Mouse (Mus musculus) megakaryocyte progenitor cell, adult 5-6 weeks (primary cell): ENCODE results near the gene Tmem109. TPM values are rescaled to one million over a fixed set of nuclear protein-coding genes. Genes with fewer than 3 reads are reported as not detected.

Experiments used
- ATAC-seq: replicated peaks from 2 replicates; pipeline ENCODE4 v1.8.0; 2016; ENCODE audit warnings: mild to moderate bottlenecking, moderate TSS enrichment, inconsistent platforms; ENCODE audit not compliant: poor library complexity
- total RNA-seq, 2 experiments: library from RNA; stranded (forward) in 1 of 2; stranded (reverse) in 1 of 2; fragments of 157-497, 149-512 nt in 1 of 2; fragments of 200-1000 nt in 1 of 2; gene quantifications; 2 replicates each; pipeline versions ENCODE4 v1.2.3 to v1.2.4; 2015 to 2017

Gene Tmem109
- total RNA-seq, 2 experiments from 2014 or later: 16.5 to 17.8 TPM

DNA sequence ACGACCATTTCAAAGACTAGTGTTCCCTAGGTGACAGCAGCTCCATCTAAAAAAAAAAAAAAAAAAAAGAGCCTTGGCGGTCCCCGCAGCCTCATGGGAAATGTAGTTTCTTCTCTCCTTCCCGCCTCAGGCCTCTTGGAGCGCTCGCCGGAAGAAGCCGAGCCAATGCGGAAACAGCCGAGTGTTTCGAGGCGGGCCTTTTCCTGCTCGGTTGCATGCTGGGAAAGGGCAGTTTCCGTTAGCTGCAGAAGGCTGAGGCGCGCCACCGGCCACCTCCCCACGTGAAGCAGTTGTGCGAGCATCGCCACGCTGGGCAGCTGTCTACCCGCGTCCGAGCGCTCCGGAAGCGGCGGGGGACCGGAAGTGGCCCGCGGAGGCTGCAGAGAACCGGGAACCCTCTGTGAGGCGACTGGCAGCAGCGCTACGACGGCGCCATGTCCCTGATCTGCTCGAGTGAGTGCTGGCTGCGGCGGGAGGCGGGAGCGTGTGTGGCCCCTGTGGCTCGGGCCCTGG, 13.3 kb upstream of the Tmem109 start, which contains the start of gene Prpf19:
Gene Prpf19 (plus strand): TSS at position 216 of the 513 bp plus-strand sequence.
- ATAC-seq: peak; percentile 97

DNA sequence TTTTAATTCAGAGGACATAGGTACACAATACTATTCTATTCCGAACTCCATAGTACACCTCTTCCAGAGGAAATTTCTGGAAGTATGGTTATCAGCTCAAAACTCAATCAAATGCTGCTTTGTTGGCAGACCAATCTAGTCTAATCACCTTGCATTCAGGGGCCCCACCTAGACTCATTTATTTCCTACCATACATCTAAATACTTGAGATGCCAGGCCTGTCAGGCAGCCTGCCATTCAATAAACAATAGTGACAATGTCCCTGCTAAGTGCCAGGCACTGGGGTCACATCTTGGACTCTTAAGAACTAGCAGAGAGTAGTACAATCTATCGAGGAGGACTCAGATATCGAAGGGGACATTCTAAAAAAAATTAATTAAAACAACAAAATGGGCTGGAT, 10.4 kb upstream of the Tmem109 start:
- ATAC-seq: no peak

- ATAC-seq: no peak
These were observed 801 bp downstream of the Tmem109 start for GRCm38 (mm10) chr19:10880975-10881425.

GRCm38 (mm10) chr19:10880085-10880974, 1.5 kb downstream of the Tmem109 start:
- ATAC-seq: peak; percentile 88

- no peak for ATAC-seq
These were observed 3.5 kb downstream of the Tmem109 start for GRCm38 (mm10) chr19:10878201-10878837.

DNA sequence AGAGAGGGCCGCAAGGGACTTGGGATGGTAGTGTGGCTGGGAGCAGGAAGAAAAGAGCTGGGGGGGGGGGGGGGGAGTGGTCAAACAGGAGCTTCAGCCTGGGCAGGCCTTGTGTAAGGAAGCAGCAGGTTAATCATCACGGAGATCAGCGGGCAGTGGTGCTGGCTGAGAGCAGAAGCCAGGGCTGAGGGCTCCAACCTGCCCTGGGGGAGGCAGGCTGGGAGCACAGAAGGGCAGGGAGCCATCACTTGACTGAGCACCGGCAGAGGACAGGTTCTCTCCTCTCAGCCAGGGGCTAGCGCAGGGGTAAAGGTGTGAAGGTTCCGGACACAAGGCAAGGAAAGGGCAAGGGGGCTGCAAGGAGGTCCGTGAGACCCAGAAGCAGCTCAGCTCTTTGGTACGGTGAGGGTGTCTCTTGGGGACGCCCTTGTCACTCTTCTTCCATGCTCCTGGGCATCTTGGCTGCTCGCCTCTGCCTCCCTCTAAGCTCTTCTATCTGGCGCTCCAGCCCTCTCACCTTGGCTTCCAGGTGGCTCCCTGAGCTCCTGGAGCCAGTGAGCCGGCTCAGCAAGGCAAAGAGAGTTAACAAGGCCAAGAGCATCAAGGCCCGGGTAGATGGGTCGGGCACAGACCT, 10.4 kb downstream of the Tmem109 start:
- ATAC-seq: no peak

DNA sequence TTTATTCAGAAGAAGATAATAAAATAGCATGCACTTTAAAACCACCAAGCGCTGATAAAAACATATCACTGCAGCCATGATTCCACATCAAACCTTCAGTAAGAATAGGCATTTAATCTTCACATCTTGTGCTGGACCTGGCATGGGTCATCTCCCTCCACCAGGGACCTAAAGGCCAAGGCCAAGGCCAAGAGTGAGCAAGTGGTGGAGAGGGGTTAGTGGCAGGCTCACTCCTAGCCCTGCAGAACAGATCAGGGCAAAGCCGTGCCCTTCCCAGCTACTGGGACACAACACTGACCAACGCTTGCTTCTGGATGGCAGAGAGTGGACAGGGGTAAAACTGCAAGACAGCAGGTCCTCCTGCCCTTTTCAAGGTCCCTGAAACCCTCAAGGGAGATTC, 11.1 kb downstream of the Tmem109 start:
- no peak for ATAC-seq

GRCm38 (mm10) chr19:10869886-10870527, 11.8 kb downstream of the Tmem109 start, which contains the start of gene Tmem132a:
Tmem132a (minus strand) TSS chr19:10869940.
- ATAC-seq: no peak

DNA sequence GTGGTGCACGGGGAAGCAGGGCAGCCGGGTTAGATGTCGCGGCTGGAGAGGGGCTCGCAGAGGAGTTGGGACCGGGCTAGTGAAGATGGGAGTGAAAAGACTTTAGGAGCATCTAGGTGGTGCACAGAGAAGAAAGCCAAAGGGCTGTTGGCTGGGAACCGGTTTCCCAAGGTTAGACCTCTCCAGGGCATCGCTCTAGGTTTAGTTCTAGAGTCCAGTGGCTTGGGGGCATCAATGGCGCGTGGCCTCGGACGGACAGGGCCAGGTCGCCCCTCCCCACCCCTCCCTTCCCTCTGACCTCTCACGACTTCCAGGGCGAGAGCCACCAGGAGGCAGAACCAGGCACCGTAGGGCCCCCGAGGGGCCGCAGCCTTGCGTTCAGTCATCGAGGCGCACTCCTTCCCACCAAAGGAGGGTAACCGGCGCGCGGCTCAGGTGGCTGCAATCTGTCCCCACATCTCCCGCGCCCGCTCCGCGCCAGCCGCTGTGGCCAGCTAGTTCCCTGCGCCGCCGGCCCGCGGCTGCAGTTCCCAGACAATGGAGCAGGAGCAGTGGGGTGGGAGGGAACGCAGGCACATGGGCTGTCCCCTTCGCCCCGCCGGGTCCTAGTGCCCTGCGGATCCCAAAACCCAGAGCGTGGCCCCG, 12.4 kb downstream of the Tmem109 start:
- ATAC-seq: peak; percentile 76

DNA sequence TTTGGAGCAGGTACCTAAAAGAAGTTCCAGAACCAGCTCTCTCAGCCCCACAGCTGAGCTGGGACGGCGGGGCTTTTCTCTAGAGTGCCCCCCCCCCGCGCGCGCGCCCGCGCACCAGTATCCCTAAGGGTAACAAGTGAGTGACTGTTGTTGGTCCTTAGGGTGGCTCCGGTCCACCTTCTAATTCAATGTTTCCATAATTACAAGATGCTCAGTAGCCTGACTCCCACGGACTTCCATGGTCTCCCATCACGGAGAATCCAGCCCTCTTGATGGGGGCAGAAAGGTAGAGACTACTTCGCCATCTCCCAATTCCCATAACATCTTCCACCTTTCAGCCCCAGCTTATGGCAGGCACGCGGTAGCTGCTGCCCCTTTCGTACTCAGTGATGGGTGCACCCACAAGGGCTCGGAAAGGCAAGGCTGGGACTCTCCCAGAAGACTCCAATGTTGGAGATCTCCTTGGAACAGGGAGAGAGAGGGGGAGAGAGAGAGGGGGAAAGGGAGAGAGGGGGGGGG, 13.1 kb downstream of the Tmem109 start:
- ATAC-seq: no peak

DNA sequence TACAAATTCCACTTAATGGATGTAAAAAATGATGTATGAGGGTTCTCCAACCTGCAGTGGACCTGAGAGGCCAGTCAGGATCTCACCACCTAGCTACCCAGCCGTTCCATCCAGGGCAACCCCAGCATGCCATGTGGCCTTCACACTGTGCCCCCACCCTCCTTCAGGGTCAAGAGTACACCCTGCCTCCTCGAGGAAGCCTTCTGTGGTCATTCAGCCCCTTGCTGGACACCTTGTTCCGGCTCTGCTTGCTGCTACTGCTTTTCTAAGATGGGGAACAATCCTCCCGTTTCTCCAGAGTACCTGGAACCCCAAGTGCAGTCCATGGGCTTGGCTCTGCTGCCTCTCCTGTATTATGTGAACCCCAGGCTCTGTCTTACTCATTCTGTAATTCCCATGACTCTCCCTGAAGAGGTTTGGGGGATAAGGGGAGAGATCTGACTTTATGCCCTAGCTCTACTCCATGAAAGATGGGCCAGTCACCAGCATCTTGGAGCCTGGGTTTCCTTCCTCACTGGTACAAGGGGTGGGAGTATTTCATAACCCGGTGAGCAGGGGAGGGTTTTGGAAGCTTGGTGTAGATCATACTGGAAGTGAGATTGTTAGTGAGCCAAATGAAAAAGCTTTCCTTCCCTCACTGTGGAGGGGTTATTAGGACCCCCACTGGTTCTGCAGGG, 13.7 kb downstream of the Tmem109 start:
- ATAC-seq: no peak; the same call in 1 of the 2 replicates

DNA sequence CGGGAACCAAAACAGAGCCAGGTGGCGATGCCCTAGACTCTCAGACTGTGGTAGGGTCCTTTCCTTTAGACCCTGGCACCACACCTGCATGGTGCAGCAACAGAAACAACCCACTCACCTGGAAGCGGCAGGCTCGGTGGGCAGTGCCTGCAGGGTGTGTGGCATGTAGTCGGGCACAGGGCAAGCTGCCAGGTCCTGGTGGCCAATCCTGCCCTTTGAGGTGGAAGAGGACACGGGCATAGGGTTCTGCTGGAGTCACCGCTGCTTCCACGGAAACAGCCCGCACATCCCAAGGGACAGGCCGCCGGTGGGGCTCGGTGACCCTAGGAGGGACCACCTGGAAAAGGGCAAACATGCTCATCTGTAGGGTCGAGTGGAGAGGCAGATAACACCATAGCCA, 15.4 kb downstream of the Tmem109 start:
- ATAC-seq: no peak

- ATAC-seq: no peak
These were observed 21.7 kb downstream of the Tmem109 start for GRCm38 (mm10) chr19:10860072-10860497.

GRCm38 (mm10) chr19:10856520-10856919, 25.3 kb downstream of the Tmem109 start:
- ATAC-seq: no peak

DNA sequence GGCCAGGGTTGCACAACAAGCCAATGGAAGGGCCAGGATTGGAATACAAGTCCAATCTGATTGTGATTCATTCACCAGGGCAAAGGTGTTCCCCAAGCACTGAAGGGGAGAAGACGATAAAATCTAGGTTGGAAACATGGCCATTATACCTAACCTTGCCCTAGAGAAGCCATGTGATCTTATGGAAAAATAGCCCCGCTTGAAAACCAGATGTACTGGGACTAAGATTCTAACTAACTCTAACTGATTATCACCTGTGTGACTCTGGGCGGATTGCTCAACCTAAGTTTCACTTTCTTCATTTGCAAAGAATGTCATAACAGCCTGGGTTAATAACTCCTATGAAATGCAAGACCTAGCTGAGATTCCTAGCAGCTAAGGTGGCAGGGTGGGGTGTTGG, 26.4 kb downstream of the Tmem109 start:
- ATAC-seq: no peak

- no peak for ATAC-seq
These were observed 34.3 kb downstream of the Tmem109 start for GRCm38 (mm10) chr19:10847311-10848087.

DNA sequence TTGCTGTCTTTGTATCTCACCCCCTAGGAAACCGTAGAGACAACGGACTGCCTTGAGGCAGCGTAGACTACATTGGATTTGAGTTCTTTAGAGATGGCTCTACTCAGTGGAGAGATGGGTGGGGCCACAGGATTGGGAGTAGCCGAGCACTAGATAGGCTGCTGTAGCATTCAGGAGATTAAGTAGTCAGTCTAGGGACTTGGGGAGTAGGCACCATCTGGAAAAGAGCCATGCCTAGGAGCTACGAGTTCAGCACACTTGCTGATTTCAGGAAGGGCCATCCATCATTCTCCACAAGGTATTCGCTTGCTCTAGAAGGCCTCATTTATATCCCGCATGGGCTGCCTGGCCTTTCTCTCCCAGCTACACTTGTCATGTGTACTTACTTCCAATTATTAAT, 35.7 kb downstream of the Tmem109 start:
- ATAC-seq: no peak

- no peak for ATAC-seq
These were observed 36.3 kb downstream of the Tmem109 start for GRCm38 (mm10) chr19:10845454-10845853.

- ATAC-seq: no peak
These were observed 37.6 kb downstream of the Tmem109 start for GRCm38 (mm10) chr19:10844206-10844605.
